Mouse (Mus musculus) G1E (cell line): ENCODE data around the gene Pwwp2b. TPM values are rescaled to one million over a fixed set of nuclear protein-coding genes. Genes with fewer than 3 reads are reported as not detected.
A peak's percentile ranks its signal among the peaks of the same experiment; 100 is the strongest.

Experiments used
- ATAC-seq: 2 replicates; pipeline ENCODE4 v1.8.0; 2016; ENCODE audit warnings: mild to moderate bottlenecking; ENCODE audit not compliant: insufficient number of reproducible peaks, poor library complexity, low FRiP score, severe bottlenecking; ENCODE audit errors: extremely low read depth
- DNase-seq: peaks from one replicate; pipeline ENCODE4 v3.0.0; 2012; ENCODE audit warnings: low spot score
- H3K27me3 ChIP-seq: 2 replicates; pipeline ENCODE4 v1.6.1; 2012; ENCODE audit warnings: mild to moderate bottlenecking, low read length, inconsistent platforms; ENCODE audit not compliant: insufficient read depth
- H3K36me3 ChIP-seq: replicated peaks from 2 replicates; pipeline ENCODE3; 2012; ENCODE audit warnings: mild to moderate bottlenecking, inconsistent platforms
- H3K4me1 ChIP-seq: 2 replicates; pipeline ENCODE4 v1.6.1; 2012; ENCODE audit warnings: low read depth, low read length, inconsistent platforms, mixed read lengths; ENCODE audit not compliant: insufficient read depth
- H3K4me3 ChIP-seq: 2 replicates; pipeline ENCODE4 v1.5.1; 2012; ENCODE audit warnings: low read depth, mild to moderate bottlenecking, inconsistent platforms, low read length, moderate library complexity, mixed read lengths
- H3K9me3 ChIP-seq: replicated peaks from 2 replicates; pipeline ENCODE4 v1.6.1; 2012; ENCODE audit warnings: inconsistent platforms
- CTCF ChIP-seq: IDR thresholded peaks from 2 replicates; pipeline ENCODE4 v1.5.1; 2012; ENCODE audit warnings: low read depth, low read length, inconsistent platforms, mixed read lengths
- GATA1 ChIP-seq: IDR thresholded peaks from 2 replicates; pipeline ENCODE4 v1.6.1; 2012; ENCODE audit warnings: borderline replicate concordance, low read length, inconsistent platforms, mixed read lengths
- GATA2 ChIP-seq: IDR thresholded peaks from 2 replicates; pipeline ENCODE4 v1.6.1; 2012; ENCODE audit warnings: low read depth, low read length, inconsistent platforms, borderline replicate concordance
- POLR2AphosphoS5 ChIP-seq: IDR thresholded peaks from 2 replicates; pipeline ENCODE4 v1.6.1; 2012; ENCODE audit warnings: low read depth, low read length, inconsistent platforms; ENCODE audit not compliant: insufficient replicate concordance
- TAL1 ChIP-seq: conservative IDR thresholded peaks from 2 replicates; pipeline ENCODE4 v1.6.1; 2012; ENCODE audit warnings: low read depth, low read length, inconsistent platforms, mixed read lengths
- polyA plus RNA-seq: library from polyadenylated mRNA; stranded (reverse); fragments of >175 nt; gene quantifications from 2 replicates; pipeline ENCODE4 v1.2.3, GENCODE M21; 2012
- total RNA-seq, 2 experiments: library from RNA; stranded (forward) in 1 of 2; stranded (reverse) in 1 of 2; fragments of 200-1000 nt in 1 of 2; fragments of >200 nt in 1 of 2; fragmentation: Nextera tagmentation in 1 of 2; gene quantifications; 2 replicates each; pipeline ENCODE4 v1.2.3; 2014 to 2017

The Pwwp2b gene
- total RNA-seq (2014; fragmentation: Nextera tagmentation): not detected in 2 replicates
- total RNA-seq (2017): 0.05 TPM in 1 of 2 replicates, not detected in the other
- 0.01 TPM in 1 of 2 replicates, not detected in the other for polyA plus RNA-seq

GRCm38 (mm10) chr7:139247881-139248614 is at the start of gene Pwwp2b:
Pwwp2b (plus strand) TSS chr7:139248482.
- H3K4me1 ChIP-seq: no peaks in the 10 kb centered on the region

GRCm38 (mm10) chr7:139200108-139200507 is 48.2 kb upstream of the Pwwp2b start:
- Histone ChIP-seq H3K4me3 (no peak overlapping the region), H3K9me3 (peaks cover 14% of the 10 kb centered on the region), H3K36me3 (no peaks in the 10 kb centered on the region), H3K4me1 (no peaks in the 10 kb centered on the region), H3K27me3 (no peaks in the 10 kb centered on the region)
- no peak for ATAC-seq
- DNase-seq: no peak
- no peak for TF ChIP-seq GATA1
- TF ChIP-seq POLR2AphosphoS5: no peak
- TF ChIP-seq GATA2: no peak
- no peak for TF ChIP-seq TAL1
- no peak for TF ChIP-seq CTCF

More at GRCm38 (mm10) chr7:139247881-139248614, at the start of gene Pwwp2b:
- ATAC-seq (no peak), DNase-seq (no peak)
- Histone ChIP-seq H3K9me3 (peaks cover 58% of the 10 kb centered on the region), H3K4me3 (no peak within 1 kb of the TSS; the same call in 1 of the 2 replicates), H3K27me3 (no peaks in the 10 kb centered on the region), H3K36me3 (no peaks in the 10 kb centered on the region)
- TF ChIP-seq POLR2AphosphoS5: no peak
- TF ChIP-seq GATA1: no peak
- no peak for TF ChIP-seq CTCF
- TF ChIP-seq TAL1: no peak
- no peak for TF ChIP-seq GATA2

GRCm38 (mm10) chr7:139201209-139201608 is 47.1 kb upstream of the Pwwp2b start:
- Histone ChIP-seq H3K4me3 (no peak overlapping the region), H3K4me1 (no peaks in the 10 kb centered on the region), H3K36me3 (no peaks in the 10 kb centered on the region), H3K9me3 (peaks cover 10% of the 10 kb centered on the region), H3K27me3 (no peaks in the 10 kb centered on the region)
- TF ChIP-seq CTCF (no peak), GATA2 (no peak), POLR2AphosphoS5 (no peak), GATA1 (no peak), TAL1 (no peak)
- ATAC-seq (no peak), DNase-seq (no peak)

GRCm38 (mm10) chr7:139208023-139208772 is 40.1 kb upstream of the Pwwp2b start:
- DNase-seq (no peak), ATAC-seq (peak; percentile 47; the same call in 1 of the 2 replicates)
- H3K36me3 ChIP-seq: no peaks in the 10 kb centered on the region
- TF ChIP-seq POLR2AphosphoS5: no peak
- TF ChIP-seq CTCF: 0 out of 2 replicates have a peak, but pooled peaks have one; percentile 12
- TF ChIP-seq GATA1: no peak
- no peak for TF ChIP-seq TAL1
- H3K4me1 ChIP-seq: no peaks in the 10 kb centered on the region; the same call in 1 of the 2 replicates
- no peak overlapping the region for H3K4me3 ChIP-seq
- peaks cover 19% of the 10 kb centered on the region for H3K9me3 ChIP-seq
- H3K27me3 ChIP-seq: no peaks in the 10 kb centered on the region

- H3K27me3 ChIP-seq: no peaks in the 10 kb centered on the region
- no peak overlapping the region for H3K4me3 ChIP-seq
- H3K4me1 ChIP-seq: peaks cover 5% of the 10 kb centered on the region
- ATAC-seq (no peak), DNase-seq (no peak)
- TF ChIP-seq GATA2: no peak
- TF ChIP-seq GATA1: no peak
- no peak for TF ChIP-seq CTCF
- no peak for TF ChIP-seq POLR2AphosphoS5
- no peak for TF ChIP-seq TAL1
- H3K36me3 ChIP-seq: no peaks in the 10 kb centered on the region
- H3K9me3 ChIP-seq: peaks cover 22% of the 10 kb centered on the region
Measured at GRCm38 (mm10) chr7:139208773-139209095, 39.5 kb upstream of the Pwwp2b start.

- H3K27me3 ChIP-seq: no peaks in the 10 kb centered on the region
- no peaks in the 10 kb centered on the region for H3K36me3 ChIP-seq
- no peak for DNase-seq
- H3K9me3 ChIP-seq: peaks cover 37% of the 10 kb centered on the region
- TF ChIP-seq GATA1 (no peak), GATA2 (no peak), POLR2AphosphoS5 (no peak), CTCF (no peak), TAL1 (no peak)
- no peak overlapping the region for H3K4me3 ChIP-seq
- peaks cover 6% of the 10 kb centered on the region for H3K4me1 ChIP-seq
- ATAC-seq: no peak
Measured at GRCm38 (mm10) chr7:139211761-139212160, 36.5 kb upstream of the Pwwp2b start.
